Mouse (Mus musculus): ENCODE data around the gene Ddhd1. TPM values are rescaled to one million over a fixed set of nuclear protein-coding genes. Genes with fewer than 3 reads are reported as not detected.
"Not testable (repeated sequence)": the region's sequence is repeated elsewhere in the genome, so short reads cannot be mapped to it uniquely, and the experiment has no call there.

Gene Ddhd1
- polyA plus RNA-seq, 1 experiment, result 21.5 TPM

- DNase-seq (ENCODE audit: low spot score), result not testable (repeated sequence)
Measured at GRCm38 (mm10) chr14:45580923-45581827, 76.8 kb downstream of the Ddhd1 start.

- DNase-seq (ENCODE audit: low spot score), result peak; percentile 36
Measured at GRCm38 (mm10) chr14:45566066-45566937, 91.6 kb downstream of the Ddhd1 start.

- peak; percentile 31 for DNase-seq (ENCODE audit: low spot score)
Measured at GRCm38 (mm10) chr14:45565216-45566065, 92.5 kb downstream of the Ddhd1 start.

GRCm38 (mm10) chr14:45563577-45563976, 94.4 kb downstream of the Ddhd1 start:
- no peak for DNase-seq (ENCODE audit: low spot score)

GRCm38 (mm10) chr14:45561681-45562080, 96.3 kb downstream of the Ddhd1 start:
- DNase-seq (ENCODE audit: low spot score), result no peak

GRCm38 (mm10) chr14:45559018-45559417, 98.9 kb downstream of the Ddhd1 start:
- no peak for DNase-seq (ENCODE audit: low spot score)

GRCm38 (mm10) chr14:45554336-45554735, 103.6 kb downstream of the Ddhd1 start:
- no peak for DNase-seq (ENCODE audit: low spot score)

- DNase-seq (ENCODE audit: low spot score), result no peak
Measured at GRCm38 (mm10) chr14:45553854-45554253, 104.1 kb downstream of the Ddhd1 start.

GRCm38 (mm10) chr14:45552431-45552830, 105.5 kb downstream of the Ddhd1 start:
- no peak for DNase-seq (ENCODE audit: low spot score)

GRCm38 (mm10) chr14:45551121-45551768, 106.7 kb downstream of the Ddhd1 start:
- DNase-seq (ENCODE audit: low spot score), result no peak

- no peak for DNase-seq (ENCODE audit: low spot score)
Measured at GRCm38 (mm10) chr14:45550010-45550647, 107.8 kb downstream of the Ddhd1 start.

GRCm38 (mm10) chr14:45548118-45548517, 109.8 kb downstream of the Ddhd1 start:
- DNase-seq (ENCODE audit: low spot score), result no peak

GRCm38 (mm10) chr14:45544905-45545304, 113.0 kb downstream of the Ddhd1 start:
- DNase-seq (ENCODE audit: low spot score), result no peak

GRCm38 (mm10) chr14:45544026-45544425, 113.9 kb downstream of the Ddhd1 start:
- DNase-seq (ENCODE audit: low spot score), result no peak

- no peak for DNase-seq (ENCODE audit: low spot score)
Measured at GRCm38 (mm10) chr14:45539659-45540468, 118.1 kb downstream of the Ddhd1 start.
